Mouse (Mus musculus): ENCODE data around the gene Sh3bp1. TPM values are rescaled to one million over a fixed set of nuclear protein-coding genes. Genes with fewer than 3 reads are reported as not detected.

The Sh3bp1 gene
- total and polyA plus RNA-seq, 3 experiments: 21.0 to 80.2 TPM; not detected in 1

- Histone ChIP-seq H3K9me3 (replicated peaks; ENCODE audit: insufficient read depth, low read length) (no peaks in the 10 kb centered on the region), H3K9ac (ENCODE audit: control insufficient read depth, low read depth, low read length, poor library complexity, severe bottlenecking) (peak overlapping the region; percentile 48), H3K4me3 (ENCODE audit: control insufficient read depth in 1 of 2, insufficient read depth in 1 of 2, low read depth in 2 of 2, low read length in 2 of 2) (peak overlapping the region; percentile 23 to 54), H3K4me1 (ENCODE audit: control insufficient read depth in 1 of 2, insufficient read depth in 2 of 2, low read length in 2 of 2) (peaks cover 7 to 23% of the 10 kb centered on the region in 2 experiments), H3K36me3 (ENCODE audit: control insufficient read depth in 1 of 2, insufficient read depth in 2 of 2, low read length in 2 of 2) (peaks cover 0 to 10% of the 10 kb centered on the region in 2 experiments; a peak in 2 of 4 replicates), H3K27ac (ENCODE audit: control insufficient read depth, low read depth, low read length) (peak overlapping the region; percentile 84), H3K79me2 (ENCODE audit: control insufficient read depth, insufficient read depth, low read length, poor library complexity) (no peaks in the 10 kb centered on the region), H3K27me3 (ENCODE audit: control insufficient read depth in 1 of 2, insufficient read depth in 2 of 2, low read length in 2 of 2) (no peaks in the 10 kb centered on the region)
- DNase-seq (ENCODE audit: low read depth, low spot score): peak; percentile 82
- TF ChIP-seq EP300 (IDR thresholded peaks at IDR 0.05; ENCODE audit: low read depth in 1 of 2, low read length in 2 of 2): 0 out of 4 replicates have a peak, but pooled peaks have one; percentile 9 to 10
- no peak for TF ChIP-seq USF1 (IDR thresholded peaks at IDR 0.05; ENCODE audit: low read depth, low read length)
- no peak for TF ChIP-seq MAFK (IDR thresholded peaks at IDR 0.05; ENCODE audit: borderline replicate concordance, low read depth, low read length)
- 0 out of 2 replicates have a peak, but pooled peaks have one; percentile 40 for TF ChIP-seq ETS1 (IDR thresholded peaks at IDR 0.05; ENCODE audit: low read depth, low read length)
- 0 out of 2 replicates have a peak, but pooled peaks have one; percentile 25 for TF ChIP-seq GATA1 (IDR thresholded peaks at IDR 0.05; ENCODE audit: low read depth, low read length)
- TF ChIP-seq SMC3 (IDR thresholded peaks at IDR 0.05; ENCODE audit: low read depth, low read length): no peak
- TF ChIP-seq NELFE (IDR thresholded peaks at IDR 0.05; ENCODE audit: low read depth, low read length): no peak
- peak; percentile 27 to 46; a peak in 1 of 4 replicates for TF ChIP-seq POLR2A (IDR thresholded peaks at IDR 0.05; ENCODE audit: control insufficient read depth in 1 of 2, insufficient read depth in 1 of 2, low read depth in 1 of 2, low read length in 2 of 2, poor library complexity in 1 of 2)
- TF ChIP-seq MAZ (IDR thresholded peaks at IDR 0.05; ENCODE audit: low read depth, low read length): no peak
- no peak for TF ChIP-seq KAT2A (conservative IDR thresholded peaks at IDR 0.05; ENCODE audit: low read depth, low read length)
- no peak for TF ChIP-seq TCF12 (IDR thresholded peaks at IDR 0.05; ENCODE audit: low read depth, low read length)
- TF ChIP-seq MAX (IDR thresholded peaks at IDR 0.05; ENCODE audit: low read length): 0 out of 2 replicates have a peak, but pooled peaks have one; percentile 6
- TF ChIP-seq RCOR1 (IDR thresholded peaks at IDR 0.05; ENCODE audit: low read depth, low read length): peak; percentile 22; the same call in 1 of the 2 replicates
- TF ChIP-seq HCFC1 (IDR thresholded peaks at IDR 0.05; ENCODE audit: low read depth, low read length): 0 out of 2 replicates have a peak, but pooled peaks have one; percentile 20
- no peak for TF ChIP-seq ELF1 (IDR thresholded peaks at IDR 0.05; ENCODE audit: low read depth, low read length)
- peak; percentile 39 for TF ChIP-seq TBP (IDR thresholded peaks at IDR 0.05; ENCODE audit: low read depth, low read length)
Measured at GRCm38 (mm10) chr15:78946232-78946631, 46.7 kb downstream of the Sh3bp1 start.

GRCm38 (mm10) chr15:78947657-78948056 lies 48.1 kb downstream of the Sh3bp1 start, which contains the start of gene Triobp:
Gene Triobp (plus strand): TSS chr15:78947724.
- peak within 1 kb of the TSS; percentile 51 to 87 for H3K4me3 ChIP-seq (ENCODE audit: control insufficient read depth in 1 of 2, insufficient read depth in 1 of 2, low read depth in 2 of 2, low read length in 2 of 2)
- peak; percentile 94 for DNase-seq (ENCODE audit: low read depth, low spot score)
- H3K79me2 ChIP-seq (ENCODE audit: control insufficient read depth, insufficient read depth, low read length, poor library complexity): no peaks in the 10 kb centered on the region
- H3K36me3 ChIP-seq (ENCODE audit: control insufficient read depth in 1 of 2, insufficient read depth in 2 of 2, low read length in 2 of 2): peaks cover 0 to 10% of the 10 kb centered on the region in 2 experiments; a peak in 2 of 4 replicates
- peak within 1 kb of the TSS; percentile 48 for H3K27ac ChIP-seq (ENCODE audit: control insufficient read depth, low read depth, low read length)
- no peaks in the 10 kb centered on the region for H3K27me3 ChIP-seq (ENCODE audit: control insufficient read depth in 1 of 2, insufficient read depth in 2 of 2, low read length in 2 of 2)
- TF ChIP-seq BHLHE40 (IDR thresholded peaks at IDR 0.05; ENCODE audit: borderline replicate concordance, low read depth, low read length) (peak; percentile 52; the same call in 1 of the 2 replicates), CHD1 (IDR thresholded peaks at IDR 0.05; ENCODE audit: low read depth, low read length) (no peak), MXI1 (IDR thresholded peaks at IDR 0.05; ENCODE audit: low read depth, low read length) (peak; percentile 82), NRF1 (IDR thresholded peaks at IDR 0.05; ENCODE audit: insufficient read depth, low read depth, low read length, poor library complexity, severe bottlenecking) (peak; percentile 32; the same call in 1 of the 2 replicates), MAX (IDR thresholded peaks at IDR 0.05; ENCODE audit: low read length) (peak; percentile 67), MAZ (IDR thresholded peaks at IDR 0.05; ENCODE audit: low read depth, low read length) (no peak), USF2 (IDR thresholded peaks at IDR 0.05; ENCODE audit: borderline replicate concordance in 1 of 2, insufficient read depth in 1 of 2, low read depth in 1 of 2, low read length in 2 of 2) (no peak), SIN3A (IDR thresholded peaks at IDR 0.05; ENCODE audit: low read length) (peak; percentile 56; the same call in 1 of the 2 replicates), NELFE (IDR thresholded peaks at IDR 0.05; ENCODE audit: low read depth, low read length) (peak; percentile 49; the same call in 1 of the 2 replicates), JUND (IDR thresholded peaks at IDR 0.05; ENCODE audit: low read depth, low read length) (no peak), POLR2A (IDR thresholded peaks at IDR 0.05; ENCODE audit: control insufficient read depth in 1 of 2, insufficient read depth in 1 of 2, low read depth in 1 of 2, low read length in 2 of 2, poor library complexity in 1 of 2) (peak; percentile 18 to 66; a peak in 1 of 4 replicates), ZMIZ1 (IDR thresholded peaks at IDR 0.05; ENCODE audit: low read depth, low read length) (peak; percentile 25; the same call in 1 of the 2 replicates), TCF12 (IDR thresholded peaks at IDR 0.05; ENCODE audit: low read depth, low read length) (0 out of 2 replicates have a peak, but pooled peaks have one; percentile 31)
- H3K4me1 ChIP-seq (ENCODE audit: control insufficient read depth in 1 of 2, insufficient read depth in 2 of 2, low read length in 2 of 2): peaks cover 7 to 23% of the 10 kb centered on the region in 2 experiments
- peak within 1 kb of the TSS; percentile 60 for H3K9ac ChIP-seq (ENCODE audit: control insufficient read depth, low read depth, low read length, poor library complexity, severe bottlenecking)
- H3K9me3 ChIP-seq (replicated peaks; ENCODE audit: insufficient read depth, low read length): no peaks in the 10 kb centered on the region
